Mouse (Mus musculus): ENCODE results near the gene Krtap24-1.

Gene Krtap24-1

DNA sequence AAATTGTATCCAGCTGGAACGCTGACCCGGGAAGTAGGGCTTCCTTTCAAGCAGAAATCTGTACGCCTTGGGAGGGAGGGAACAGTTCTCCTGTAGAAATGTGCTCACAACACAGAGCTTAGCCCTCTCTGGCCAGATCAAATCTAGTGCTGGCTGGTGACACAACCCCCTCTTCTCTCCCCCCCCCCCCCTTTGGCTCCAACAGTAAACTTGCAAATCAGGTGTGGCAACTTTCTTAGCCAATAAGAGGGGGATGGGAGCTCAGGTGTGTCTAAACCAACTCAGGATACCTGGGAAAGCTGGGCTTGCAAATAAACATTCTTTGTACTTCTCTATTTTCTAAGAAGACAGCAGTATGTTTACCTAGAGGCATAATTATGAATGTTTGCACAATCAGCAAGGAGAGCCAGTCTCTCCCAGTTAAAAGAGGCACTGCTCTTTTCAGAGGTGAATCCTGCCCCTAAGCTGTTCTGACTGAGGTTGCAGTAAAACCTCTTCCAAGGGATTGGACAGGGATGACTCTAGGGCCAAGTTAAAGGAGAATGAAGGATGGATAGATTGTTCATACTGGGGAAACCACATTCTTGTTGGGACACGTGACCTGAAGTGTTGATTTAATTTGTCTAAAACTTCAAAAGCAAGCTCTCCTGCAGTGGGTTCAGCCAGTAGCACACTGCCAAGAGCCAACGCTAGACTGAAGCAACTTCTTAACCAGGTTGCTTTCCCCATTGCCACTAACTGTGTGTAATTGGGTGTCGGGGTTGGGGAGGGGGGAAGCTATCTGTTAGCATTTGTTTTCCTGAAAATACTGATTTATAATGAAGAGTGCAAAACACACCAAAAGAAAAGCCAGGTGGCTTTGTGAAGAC lies 48.8 kb downstream of the Krtap24-1 start, which contains the start of gene Cldn8:
Gene Cldn8 (minus strand): TSS at position 139 of the 869 bp plus-strand sequence.
- DNase-seq (ENCODE audit: low spot score): peak; percentile 39

DNA sequence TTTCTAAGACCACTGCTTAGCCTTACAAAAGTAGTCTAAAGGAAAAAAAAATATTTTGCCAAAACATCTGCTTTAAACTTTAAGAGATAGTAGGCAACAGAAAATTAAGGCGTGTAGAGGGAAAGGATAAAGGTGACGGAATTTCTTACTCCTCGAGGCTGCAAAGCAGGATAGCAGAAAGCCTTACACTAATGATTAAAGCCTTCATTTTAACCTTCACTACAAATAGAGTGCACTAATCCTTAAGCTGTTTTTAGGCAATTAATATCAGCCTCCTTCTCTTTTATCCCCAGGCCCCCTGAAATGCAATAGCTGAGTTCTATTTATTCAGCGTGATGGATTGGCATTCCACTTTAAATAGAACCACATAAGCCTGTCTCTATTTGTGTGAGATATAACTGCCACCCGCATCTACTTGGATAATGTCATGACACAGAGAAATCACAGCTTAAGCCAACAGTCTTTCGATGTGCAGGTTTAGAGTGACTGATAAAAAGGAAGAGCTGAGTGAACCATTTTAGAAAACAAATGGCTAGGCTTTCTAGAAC lies 50.4 kb downstream of the Krtap24-1 start:
- no peak for DNase-seq (ENCODE audit: low spot score)

Data from ovary, postnatal 14 days (tissue).